Mouse (Mus musculus) right cerebral cortex, postnatal 10 days (tissue): ENCODE data around the gene Akr1c18.

Experiments
- DNase-seq, 2 experiments: peaks; one replicate each; pipeline ENCODE4 v3.0.0; 2021; ENCODE audit warnings: low spot score in 2 of 2

Gene Akr1c18

GRCm38 (mm10) chr13:4102721-4103120 lies 47.7 kb downstream of the Akr1c18 start:
- DNase-seq, result no peak

DNA sequence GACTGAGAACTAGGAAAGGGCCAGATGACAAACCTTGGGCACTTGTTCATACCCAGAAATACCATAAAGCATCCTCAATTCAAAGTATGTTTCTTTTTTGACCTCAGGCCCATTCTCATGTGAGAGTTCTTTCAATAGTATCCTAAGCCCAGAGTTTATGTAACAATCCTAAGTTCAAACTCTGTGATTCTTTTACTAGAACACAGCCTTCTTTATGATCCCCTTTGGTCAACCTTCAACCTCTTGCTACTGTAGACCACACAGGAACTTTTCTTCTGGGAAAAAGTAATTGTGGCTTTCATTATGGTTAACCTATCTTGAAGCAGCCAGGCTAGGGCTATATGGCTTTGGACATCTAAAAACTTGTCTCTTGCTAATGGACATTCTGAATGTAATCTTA lies 48.8 kb downstream of the Akr1c18 start:
- no peak for DNase-seq
